Mouse (Mus musculus) intestine, embryonic 14.5 days (tissue): Measurements from ENCODE around the gene Smpd3. TPM values are rescaled to one million over a fixed set of nuclear protein-coding genes. Genes with fewer than 3 reads are reported as not detected.
"Not testable (repeated sequence)": the region's sequence is repeated elsewhere in the genome, so short reads cannot be mapped to it uniquely, and the experiment has no call there.

Source experiments
- ATAC-seq: fragments of 200-750 bp; cut with Nextera tagmentation; replicated peaks from 2 replicates; pipeline ENCODE4 v1.8.0; 2017; ENCODE audit warnings: low read depth, moderate number of reproducible peaks, moderate TSS enrichment, moderate library complexity; ENCODE audit not compliant: low FRiP score, low TSS enrichment
- DNase-seq: peaks from one replicate; pipeline ENCODE4 v3.0.0-alpha.2; 2018; ENCODE audit warnings: low spot score
- H3K27ac ChIP-seq: fragments of 300-500 bp; sonication (generic); 2 replicates; pipeline ENCODE4 v1.5.1; 2014; ENCODE audit warnings: low read depth, mild to moderate bottlenecking, control low read depth
- H3K27me3 ChIP-seq: fragments of 300-500 bp; sonication (generic); replicated peaks from 2 replicates; pipeline ENCODE4 v1.6.1; 2014; ENCODE audit warnings: low read length, control low read depth; ENCODE audit not compliant: control insufficient read depth, insufficient read depth
- H3K36me3 ChIP-seq: fragments of 300-500 bp; sonication (generic); 2 replicates; pipeline ENCODE4 v1.6.1; 2014; ENCODE audit warnings: low read length, control low read depth; ENCODE audit not compliant: control insufficient read depth, insufficient read depth
- H3K4me1 ChIP-seq: fragments of 300-500 bp; sonication (generic); replicated peaks from 2 replicates; pipeline ENCODE4 v1.6.1; 2014; ENCODE audit warnings: low read length, control low read depth, mixed read lengths; ENCODE audit not compliant: control insufficient read depth, insufficient read depth
- H3K4me2 ChIP-seq: fragments of 300-500 bp; sonication (generic); 2 replicates; pipeline ENCODE4 v1.6.1; 2014; ENCODE audit warnings: low read length
- H3K4me3 ChIP-seq: fragments of 300-500 bp; sonication (generic); 2 replicates; pipeline ENCODE4 v1.5.1; 2014; ENCODE audit warnings: low read depth, low read length, control low read depth, mixed read lengths
- H3K9ac ChIP-seq: fragments of 300-500 bp; sonication (generic); 2 replicates; pipeline ENCODE4 v1.6.1; 2014; ENCODE audit warnings: mild to moderate bottlenecking, low read length
- H3K9me3 ChIP-seq: fragments of 300-500 bp; sonication (generic); 2 replicates; pipeline ENCODE4 v1.6.1; 2016; ENCODE audit warnings: low read length, control low read depth; ENCODE audit not compliant: control insufficient read depth
- WGBS: fragments of 180-500 bp; shearing (Covaris S2); extraction: QIAGEN DNeasy Blood & Tissue Kit; methylation state at CpG from one replicate; pipeline ENCODE4 v1.1.7; 2014; 5-methylcytosine and 5-hydroxymethylcytosine counted together
- polyA plus RNA-seq: library from polyadenylated mRNA; unstranded; fragments of >200 nt; fragmentation: Nextera tagmentation; extraction: Ambion mirVana; gene quantifications from 2 replicates; pipeline ENCODE4 v1.2.1, GENCODE M21; 2014

Gene Smpd3
- polyA plus RNA-seq, 1 experiment from 2014 or later, result 20.0 TPM

DNA sequence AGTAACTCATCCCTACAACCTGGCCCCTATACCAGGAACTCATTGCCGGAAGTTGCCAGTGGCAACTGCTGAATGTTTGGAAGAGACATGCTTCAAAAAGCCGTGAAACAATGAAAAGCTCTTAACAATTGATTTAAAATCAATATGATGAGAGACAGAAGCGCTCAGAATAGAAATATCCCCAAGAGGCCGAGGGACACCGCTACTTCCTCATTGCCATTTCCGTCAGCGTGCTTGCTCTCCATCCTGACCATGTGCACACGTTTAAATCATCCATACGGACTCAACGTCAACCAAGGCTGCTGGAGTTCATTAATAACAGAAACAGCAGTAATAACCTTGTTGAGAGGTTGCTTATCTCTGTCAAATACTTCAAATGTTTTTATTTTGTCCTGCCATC, 21.3 kb downstream of the Smpd3 start:
- 72% methylated on average over 10 of the region's 10 CpGs for WGBS
- Histone ChIP-seq H3K9me3 (no peaks in the 10 kb centered on the region), H3K27ac (no peak overlapping the region), H3K36me3 (no peaks in the 10 kb centered on the region), H3K4me2 (no peak overlapping the region), H3K4me3 (no peak overlapping the region), H3K9ac (no peak overlapping the region), H3K27me3 (no peaks in the 10 kb centered on the region), H3K4me1 (no peaks in the 10 kb centered on the region)
- no peak for ATAC-seq
- DNase-seq, result no peak

DNA sequence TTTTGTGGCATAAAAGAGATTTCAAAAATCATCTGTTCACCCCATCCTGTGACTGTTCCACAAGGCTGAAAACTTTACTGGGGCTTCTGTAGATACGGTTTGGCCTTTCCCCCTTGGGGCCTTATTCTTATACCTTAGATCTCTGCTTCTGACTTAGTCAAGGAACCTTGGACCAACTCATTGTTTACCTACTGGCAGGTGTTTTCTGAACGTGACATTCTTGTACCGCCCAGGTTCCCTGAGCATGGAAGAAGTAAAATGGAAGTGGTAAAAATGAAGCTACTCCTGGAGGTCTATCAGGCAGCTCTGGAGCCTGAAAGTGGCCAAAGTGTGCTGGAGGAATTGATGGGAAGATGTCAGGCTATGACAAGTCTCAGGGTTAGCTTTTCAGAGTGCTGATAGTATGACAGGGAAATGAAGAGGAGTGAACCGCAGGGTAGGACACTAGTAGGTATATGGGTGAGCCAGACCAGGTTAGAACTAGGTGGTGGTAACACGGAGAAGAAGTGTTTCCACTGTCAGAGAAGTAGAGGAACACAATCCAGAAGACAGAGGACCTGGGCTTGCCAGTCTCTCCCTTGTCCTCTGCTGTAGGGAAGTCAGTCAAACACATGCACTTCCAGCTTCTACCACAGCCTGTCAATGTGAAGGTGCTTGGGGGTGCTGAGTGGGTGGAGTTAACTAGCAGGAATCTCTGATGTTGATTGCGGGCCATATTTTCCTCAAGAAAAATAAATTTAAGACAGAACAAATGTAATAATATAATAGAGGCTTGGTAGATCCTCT, 22.2 kb downstream of the Smpd3 start:
- ATAC-seq (0 out of 2 replicates have a peak, but pooled peaks have one; percentile 19), DNase-seq (no peak)
- no peaks in the 10 kb centered on the region for H3K4me1 ChIP-seq
- H3K4me2 ChIP-seq, result no peak overlapping the region
- 78% methylated on average over 6 of the region's 6 CpGs for WGBS
- H3K36me3 ChIP-seq, result no peaks in the 10 kb centered on the region
- no peaks in the 10 kb centered on the region for H3K9me3 ChIP-seq
- no peak overlapping the region for H3K4me3 ChIP-seq
- H3K27ac ChIP-seq, result no peak overlapping the region
- H3K27me3 ChIP-seq, result no peaks in the 10 kb centered on the region
- H3K9ac ChIP-seq, result no peak overlapping the region

DNA sequence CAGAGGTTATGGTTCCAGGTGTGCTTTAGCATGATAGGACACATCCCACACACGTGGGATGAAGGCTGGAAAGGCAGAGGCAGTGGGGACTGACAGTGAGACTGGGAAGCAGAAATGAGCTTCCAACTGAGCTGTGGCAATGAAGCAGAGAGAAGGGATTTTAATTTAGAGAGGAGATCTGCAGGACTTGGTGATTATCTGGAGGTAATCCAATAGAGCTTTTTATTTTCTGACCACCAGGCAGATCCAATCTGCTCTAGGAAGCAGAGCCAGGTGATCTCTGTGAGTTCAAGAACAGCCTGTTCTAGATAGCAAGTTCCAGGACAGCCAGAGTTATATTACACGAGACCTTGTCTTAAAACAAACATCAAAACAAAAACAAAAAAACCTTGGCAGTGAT, 24.0 kb downstream of the Smpd3 start:
- H3K27ac ChIP-seq, result no peak overlapping the region
- H3K36me3 ChIP-seq, result no peaks in the 10 kb centered on the region
- H3K9me3 ChIP-seq, result no peaks in the 10 kb centered on the region
- H3K4me1 ChIP-seq, result no peaks in the 10 kb centered on the region
- no peak overlapping the region for H3K4me3 ChIP-seq
- no peaks in the 10 kb centered on the region for H3K27me3 ChIP-seq
- H3K4me2 ChIP-seq, result no peak overlapping the region
- H3K9ac ChIP-seq, result no peak overlapping the region
- 56% methylated on average over 2 of the region's 2 CpGs for WGBS
- ATAC-seq (no peak), DNase-seq (no peak)

DNA sequence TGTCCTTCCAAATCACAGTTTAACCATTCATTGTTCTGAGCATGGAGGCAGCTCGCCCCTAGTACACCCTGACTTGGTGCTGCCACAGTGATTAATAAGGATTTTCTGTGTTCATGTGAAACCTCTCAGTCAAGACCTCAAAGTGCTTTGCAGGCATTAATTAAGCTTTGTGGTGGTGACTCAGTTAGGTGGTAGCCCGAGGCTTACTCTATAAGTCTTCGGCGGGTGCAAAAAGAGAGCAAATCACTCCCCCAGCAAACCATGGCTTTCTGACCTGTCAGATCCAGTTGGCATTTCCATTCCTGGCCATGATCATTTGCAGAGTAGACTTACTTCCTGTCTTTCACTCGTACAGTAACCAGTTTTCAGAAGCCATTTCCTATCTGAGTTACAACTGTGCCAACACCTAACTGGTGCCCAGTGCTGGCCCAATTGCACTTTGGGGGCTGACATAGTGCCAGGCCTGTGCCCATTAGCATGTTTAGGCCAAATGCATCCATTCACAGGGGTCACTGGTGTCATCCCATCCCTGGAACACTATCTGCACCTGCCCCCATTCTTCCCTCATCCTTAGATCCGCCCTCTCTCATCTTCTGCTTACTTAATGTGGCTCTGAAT, 24.6 kb downstream of the Smpd3 start:
- Histone ChIP-seq H3K27ac (no peak overlapping the region), H3K9me3 (no peaks in the 10 kb centered on the region), H3K4me3 (no peak overlapping the region), H3K4me1 (no peaks in the 10 kb centered on the region), H3K9ac (no peak overlapping the region), H3K36me3 (no peaks in the 10 kb centered on the region), H3K27me3 (no peaks in the 10 kb centered on the region), H3K4me2 (no peak overlapping the region)
- ATAC-seq (no peak), DNase-seq (no peak)
- 88% methylated on average over 6 of the region's 6 CpGs for WGBS

DNA sequence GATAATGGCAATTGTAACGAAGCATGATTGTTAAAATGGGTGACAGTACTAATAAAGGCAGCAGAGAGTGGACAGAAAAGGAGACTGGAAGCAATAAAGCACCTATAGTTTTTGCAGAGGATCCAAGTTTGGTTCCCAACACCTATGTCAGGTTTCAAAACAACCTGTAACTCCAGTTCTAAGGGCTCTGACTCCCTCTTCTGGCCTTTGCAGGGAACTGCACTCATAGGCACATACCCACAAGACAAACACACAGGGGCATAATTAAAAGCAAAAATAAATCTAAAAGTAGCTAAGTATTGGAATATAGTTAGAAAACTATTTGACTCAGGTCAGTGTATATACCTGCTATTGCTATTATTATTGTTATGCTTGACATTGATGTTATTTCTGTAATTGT, 25.8 kb downstream of the Smpd3 start:
- Histone ChIP-seq H3K4me3 (no peak overlapping the region), H3K4me2 (no peak overlapping the region), H3K27ac (no peak overlapping the region), H3K4me1 (peaks cover 8% of the 10 kb centered on the region), H3K9me3 (no peaks in the 10 kb centered on the region), H3K9ac (no peak overlapping the region), H3K27me3 (no peaks in the 10 kb centered on the region), H3K36me3 (no peaks in the 10 kb centered on the region)
- ATAC-seq, result no peak
- DNase-seq, result no peak
- 95% methylated on average over 1 of the region's 1 CpGs for WGBS

DNA sequence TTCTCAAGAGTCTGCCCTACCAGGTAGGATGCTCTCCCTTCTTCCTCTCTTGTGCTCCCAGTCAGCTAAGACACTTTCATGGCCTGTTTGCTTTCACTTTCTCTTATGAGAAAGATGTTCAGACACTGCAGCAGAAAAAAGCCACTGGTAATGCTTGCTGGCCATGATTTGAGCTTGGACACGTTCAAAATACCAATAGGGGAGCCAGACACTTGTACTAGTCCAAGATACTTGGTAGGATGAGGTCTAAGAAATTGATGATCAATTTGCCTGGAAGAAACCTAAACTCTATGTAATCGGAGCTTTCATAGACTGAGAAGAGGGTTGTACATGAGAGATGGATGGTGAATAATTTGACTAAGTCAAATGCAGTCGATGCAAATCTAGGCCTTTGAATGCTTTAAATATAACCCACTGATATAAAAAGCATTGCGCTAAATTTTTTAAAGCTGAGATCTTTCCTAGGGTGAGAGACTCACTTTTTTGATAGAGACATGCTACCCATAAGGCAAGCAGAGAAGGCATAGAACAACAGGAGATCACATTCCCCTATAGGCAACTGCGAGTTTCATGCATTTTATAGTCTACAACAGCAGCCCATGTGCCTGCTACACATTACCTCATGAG, 27.6 kb downstream of the Smpd3 start:
- Histone ChIP-seq H3K27me3 (no peaks in the 10 kb centered on the region), H3K27ac (no peak overlapping the region), H3K4me1 (peaks cover 19% of the 10 kb centered on the region), H3K4me3 (no peak overlapping the region), H3K9ac (no peak overlapping the region), H3K4me2 (no peak overlapping the region), H3K9me3 (no peaks in the 10 kb centered on the region), H3K36me3 (no peaks in the 10 kb centered on the region)
- ATAC-seq (no peak), DNase-seq (no peak)
- 87% methylated on average over 5 of the region's 5 CpGs for WGBS

DNA sequence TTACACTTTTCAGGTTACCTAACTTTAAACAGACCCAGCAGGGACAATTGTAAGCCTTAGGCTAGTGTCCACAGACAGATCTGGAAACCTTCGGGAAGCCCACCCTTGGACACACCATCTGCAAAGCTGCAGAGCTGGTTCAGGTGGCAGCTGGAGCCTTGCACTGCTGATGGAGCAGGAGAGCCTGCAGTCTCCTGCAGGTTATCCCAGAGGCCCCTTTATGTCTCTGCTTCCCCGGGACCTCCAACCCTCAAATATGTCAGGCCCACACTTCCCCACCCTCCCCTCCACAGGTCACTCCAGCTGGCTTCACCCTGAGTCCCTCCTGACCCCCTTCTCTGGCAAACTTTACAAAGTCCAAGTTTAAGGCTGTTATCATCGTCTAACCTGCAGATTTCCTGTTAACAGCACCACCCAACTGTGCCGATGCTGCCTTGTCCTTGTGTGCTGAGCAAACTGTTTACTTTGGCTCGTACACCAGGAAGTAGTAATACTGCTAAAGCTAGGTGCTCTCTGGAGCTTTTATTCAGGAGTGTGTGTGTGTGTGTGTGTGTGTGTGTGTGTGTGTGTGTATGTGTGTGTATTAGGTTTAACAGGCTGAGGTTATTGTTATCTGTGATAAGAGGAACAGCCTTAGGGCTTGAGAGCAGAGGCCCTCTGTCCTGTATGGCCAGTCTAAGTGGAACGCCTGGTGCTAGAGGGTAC, 29.6 kb downstream of the Smpd3 start:
- DNase-seq (peak; percentile 66), ATAC-seq (peak; percentile 91)
- not testable (repeated sequence) for H3K36me3 ChIP-seq, H3K9me3 ChIP-seq, H3K4me2 ChIP-seq, H3K9ac ChIP-seq, H3K4me3 ChIP-seq, H3K27me3 ChIP-seq
- H3K27ac ChIP-seq, result peak overlapping the region; percentile 87
- H3K4me1 ChIP-seq, result peaks cover 19% of the 10 kb centered on the region
- 21% methylated on average over 6 of the region's 6 CpGs for WGBS

DNA sequence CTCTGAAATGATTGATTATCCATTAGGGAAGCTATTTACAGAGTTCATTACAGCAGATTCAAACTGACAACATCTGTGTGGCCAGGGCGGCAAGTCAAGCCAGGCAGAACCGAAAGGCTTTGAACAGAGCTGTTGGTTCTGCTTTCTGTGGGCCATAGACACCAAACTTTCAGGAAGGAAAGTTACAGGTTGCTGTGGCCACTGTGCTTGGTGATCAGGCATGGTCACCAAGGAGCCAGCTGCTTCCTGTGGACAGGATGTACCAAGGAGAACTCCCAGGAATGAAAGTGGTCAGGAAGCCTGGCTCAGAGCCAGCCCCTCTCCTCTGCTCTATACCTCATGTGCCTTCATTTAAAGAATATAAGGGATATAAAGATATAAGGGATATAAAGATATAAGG, 30.2 kb downstream of the Smpd3 start:
- Histone ChIP-seq H3K4me3 (no peak overlapping the region), H3K4me2 (no peak overlapping the region), H3K9ac (no peak overlapping the region), H3K36me3 (no peaks in the 10 kb centered on the region), H3K4me1 (peaks cover 19% of the 10 kb centered on the region), H3K27ac (peak overlapping the region; percentile 87), H3K9me3 (no peaks in the 10 kb centered on the region), H3K27me3 (no peaks in the 10 kb centered on the region)
- DNase-seq, result no peak
- 0 out of 2 replicates have a peak, but pooled peaks have one; percentile 38 for ATAC-seq
- 27% methylated on average over 2 of the region's 2 CpGs for WGBS
